Mouse (Mus musculus) spleen, adult 18-20 months (tissue): ENCODE measurements around the gene Ryr1.
"Not testable (repeated sequence)": the region's sequence is repeated elsewhere in the genome, so short reads cannot be mapped to it uniquely, and the experiment has no call there.

Source experiments
- DNase-seq, 2 experiments: peaks; one replicate each; pipeline ENCODE4 v3.0.0; 2022; ENCODE audit warnings: mixed read lengths in 2 of 2

Ryr1 gene

DNA sequence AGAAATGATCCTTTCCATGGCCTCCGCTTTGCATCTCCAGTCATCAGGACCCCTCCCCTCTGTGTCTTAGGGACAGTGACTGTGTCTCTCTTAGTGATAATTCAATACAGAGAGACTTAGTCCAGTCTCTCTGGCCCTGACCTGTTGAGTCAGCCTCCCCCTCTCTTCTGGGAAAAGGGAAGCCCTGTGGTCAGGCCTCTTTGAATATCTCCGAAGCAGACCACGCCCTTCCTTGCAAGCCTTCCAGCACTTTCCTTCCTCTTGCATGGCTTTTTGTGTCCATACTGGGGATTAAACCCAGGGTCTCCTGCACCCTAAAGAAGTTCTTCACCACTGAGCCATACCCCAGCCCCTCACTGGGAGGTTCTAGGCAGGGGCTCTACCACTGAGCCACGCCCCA lies 19.0 kb upstream of the Ryr1 start:
- DNase-seq = no peak

DNA sequence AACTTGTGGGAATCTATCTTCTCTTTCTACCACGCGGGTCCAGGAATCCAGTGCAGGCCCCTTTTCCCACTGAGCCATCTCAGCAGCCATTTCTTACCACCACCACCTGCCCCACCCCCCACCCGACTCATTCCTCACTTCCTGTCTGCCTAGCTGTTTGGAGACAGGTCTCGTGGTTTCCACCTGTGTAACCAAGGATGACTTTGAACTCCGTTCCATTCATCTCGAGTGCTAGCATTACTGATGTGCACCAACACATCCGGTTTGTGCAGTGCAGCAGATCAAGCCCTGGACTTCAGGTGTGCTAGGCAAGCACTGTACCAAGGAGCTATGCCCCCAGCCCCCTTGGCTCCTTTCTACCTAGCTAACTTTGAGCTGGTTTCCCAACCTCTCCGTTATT lies 16.4 kb upstream of the Ryr1 start:
- DNase-seq = no peak

DNA sequence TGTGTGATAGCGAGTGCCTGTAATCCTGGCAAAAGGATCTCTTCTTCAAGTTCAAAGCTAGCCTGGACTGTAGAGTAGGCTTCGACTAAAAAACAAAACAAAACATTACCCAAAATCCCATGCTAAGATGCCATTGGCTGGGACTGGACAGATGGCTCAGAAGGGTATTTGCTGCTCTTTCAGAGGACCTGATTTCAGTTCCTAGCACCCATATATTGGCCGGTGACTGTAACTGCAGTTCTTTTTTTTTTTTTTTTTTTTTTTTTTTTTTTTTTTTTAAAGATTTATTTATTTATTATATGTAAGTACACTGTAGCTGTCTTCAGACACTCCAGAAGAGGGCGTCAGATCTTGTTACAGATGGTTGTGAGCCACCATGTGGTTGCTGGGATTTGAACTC lies 14.3 kb upstream of the Ryr1 start:
- DNase-seq = not testable (repeated sequence)

DNA sequence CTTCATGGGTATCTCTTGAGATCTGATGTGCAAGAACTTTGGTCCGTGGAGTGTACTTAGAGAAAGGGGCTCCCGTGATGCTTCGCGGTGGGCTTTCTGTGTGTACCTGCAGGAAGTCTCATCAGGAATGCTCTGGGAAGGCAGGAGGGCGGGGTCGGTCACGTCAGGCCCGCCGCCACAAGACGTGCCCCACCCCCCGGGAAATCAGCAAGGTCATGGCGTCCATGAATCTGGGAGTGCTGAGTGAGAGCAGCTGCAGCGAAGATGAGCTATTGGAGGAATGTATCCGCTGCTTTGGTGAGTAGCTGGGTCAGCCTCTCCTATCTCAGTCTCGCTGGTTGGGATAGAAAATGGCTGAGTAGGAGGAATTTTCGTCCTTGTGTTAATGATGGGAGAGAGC lies 12.4 kb upstream of the Ryr1 start:
- no peak for DNase-seq

DNA sequence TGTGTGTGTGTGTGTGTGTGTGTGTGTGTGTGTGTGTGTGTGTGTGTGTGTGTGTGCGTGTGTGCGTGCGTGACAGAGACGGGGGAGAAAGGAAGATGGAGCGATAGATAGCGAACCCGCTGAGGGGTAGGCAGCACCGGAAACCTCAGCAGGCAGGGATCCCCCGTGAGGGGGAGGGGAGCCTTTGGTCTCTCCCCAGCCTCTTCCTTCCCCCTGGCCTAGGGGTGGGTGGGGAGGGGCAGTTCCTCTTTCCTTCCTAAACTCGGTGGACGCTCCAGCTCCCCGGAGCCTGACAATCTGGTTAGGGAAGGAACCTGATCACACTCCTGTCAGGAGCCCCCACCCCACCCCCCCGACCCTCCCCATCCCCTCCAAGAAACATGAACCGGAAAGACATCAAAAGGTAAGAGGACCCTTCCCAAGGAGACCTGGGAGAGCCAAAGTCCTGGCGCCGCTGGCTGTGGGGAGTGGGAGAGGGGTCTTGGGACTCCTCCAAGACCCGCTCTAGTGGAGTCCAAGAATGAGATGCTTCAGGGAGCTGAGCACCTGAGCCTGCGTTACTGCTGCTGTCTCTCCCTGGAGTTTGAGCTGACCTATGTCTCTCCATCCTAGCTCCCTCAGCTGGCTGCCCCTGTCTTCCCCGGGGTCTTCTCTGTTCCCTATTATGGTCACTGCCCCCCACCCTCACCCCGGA lies 9.9 kb upstream of the Ryr1 start, which contains the start of gene Rasgrp4:
Gene Rasgrp4 (plus strand): TSS at position 159 of the 694 bp plus-strand sequence.
- DNase-seq = peak; percentile 66 to 68

DNA sequence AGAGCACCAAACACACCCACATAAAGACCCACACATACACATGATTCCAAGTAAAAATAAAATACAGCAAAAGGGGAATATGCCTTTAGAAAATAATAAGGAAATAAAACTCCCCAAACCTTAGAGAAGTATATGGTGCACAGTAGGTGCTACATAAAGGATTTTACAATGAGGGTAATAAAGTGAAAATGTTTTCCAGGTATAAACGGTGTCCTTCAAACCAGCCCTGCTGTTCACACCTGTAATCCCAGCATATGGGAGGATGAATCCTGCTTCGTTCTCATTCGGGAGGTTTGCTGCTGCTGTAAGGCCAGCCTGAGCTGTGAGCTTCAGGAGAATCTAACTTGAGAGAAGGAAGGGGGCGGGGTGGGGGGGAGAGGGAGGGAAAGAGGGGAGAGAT lies 9.3 kb upstream of the Ryr1 start:
- DNase-seq = no peak

DNA sequence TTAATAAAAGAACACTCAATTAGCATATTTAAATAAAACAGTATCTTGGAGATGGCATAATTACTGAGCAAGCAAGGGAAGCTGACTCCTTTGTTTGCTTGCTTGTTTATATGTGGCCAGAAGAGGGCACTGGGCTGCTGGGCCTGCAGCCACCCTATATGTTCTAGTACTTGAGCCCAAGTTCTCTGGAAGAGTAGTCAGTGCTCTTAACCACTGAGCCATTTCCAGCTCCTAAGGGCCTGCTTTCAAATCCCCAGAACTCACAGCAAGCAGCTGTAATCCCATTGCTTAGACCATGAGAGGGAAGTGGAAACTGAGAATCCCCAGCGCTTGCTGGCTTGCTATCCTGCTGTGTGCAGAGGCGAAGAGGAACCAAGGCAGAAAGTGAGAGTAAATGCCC lies 3.7 kb upstream of the Ryr1 start:
- DNase-seq = peak in 1 of 2 experiments; percentile 18

DNA sequence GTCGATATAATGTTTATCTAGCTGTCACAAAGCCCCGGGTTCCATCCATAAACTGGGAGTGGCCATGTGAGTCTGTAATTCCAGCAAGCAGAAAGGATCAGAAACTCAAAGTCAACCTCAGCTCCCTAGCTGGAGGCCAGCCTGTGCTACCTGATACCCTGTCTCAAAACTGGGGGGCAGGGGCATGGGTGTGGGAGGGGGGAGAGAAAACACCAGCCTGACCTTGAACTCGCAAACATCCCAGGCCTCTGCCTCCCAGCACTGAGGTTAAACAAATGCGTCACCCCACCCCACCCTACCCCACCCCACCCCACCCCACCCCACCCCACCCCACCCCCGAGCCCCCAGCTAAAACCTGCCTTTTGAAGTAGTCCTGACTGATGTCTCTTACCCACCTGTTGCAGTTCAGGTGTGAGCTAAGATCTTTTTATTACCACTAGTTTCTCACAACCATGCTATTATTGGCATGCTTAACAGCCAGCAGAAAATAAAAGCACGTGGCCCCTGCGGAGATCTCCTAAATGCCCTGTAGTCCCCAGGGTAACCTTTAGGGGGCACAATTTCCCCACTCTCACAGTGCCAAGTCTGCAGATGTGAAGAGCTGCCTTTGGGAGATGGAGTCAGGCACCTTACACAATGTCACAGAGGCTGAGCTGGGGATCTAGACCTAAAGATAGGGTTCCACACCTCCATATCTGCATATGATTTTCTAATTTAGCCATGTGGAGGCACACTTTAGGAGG lies 1.4 kb upstream of the Ryr1 start:
- DNase-seq = peak; percentile 41 to 78

DNA sequence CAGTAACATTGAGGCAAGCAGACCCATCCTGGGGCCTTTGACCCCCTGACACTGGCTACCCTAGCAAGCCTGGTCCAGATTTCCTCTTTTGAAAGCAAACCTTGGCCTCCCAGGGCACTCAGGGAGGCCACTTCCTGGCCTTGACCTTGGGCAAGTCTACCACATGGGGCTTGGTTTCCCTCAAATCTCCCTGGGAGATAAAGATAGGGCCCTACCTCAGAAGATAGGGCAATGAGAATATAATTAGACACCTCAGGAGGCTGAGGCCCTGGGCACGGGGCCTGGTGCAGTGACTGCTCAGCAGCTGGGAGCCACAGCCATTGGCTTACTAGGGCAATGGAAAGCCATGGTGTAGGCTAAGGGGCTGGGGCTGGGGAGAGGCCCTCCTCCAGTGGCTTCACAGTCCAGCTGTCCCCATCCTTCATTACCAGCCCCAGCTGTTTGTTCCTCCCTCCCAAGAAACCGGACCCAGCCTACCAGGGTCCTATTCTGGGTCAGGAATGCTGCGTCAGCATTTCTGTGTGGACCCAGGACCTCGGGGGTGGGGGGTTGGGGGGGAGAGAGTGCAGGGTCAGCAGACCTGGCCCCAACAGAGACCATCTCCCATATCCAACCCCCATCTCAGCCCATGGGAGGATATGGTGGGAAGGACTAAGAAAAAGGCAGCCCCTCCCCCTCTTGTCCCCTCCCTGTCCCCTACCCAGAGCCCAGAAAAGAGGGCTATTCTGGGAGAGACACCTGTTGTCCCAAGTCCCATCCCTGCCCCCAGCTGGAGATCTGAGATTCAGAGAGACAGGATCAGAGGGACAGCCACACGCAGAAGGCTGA lies 1.2 kb downstream of the Ryr1 start:
- no peak for DNase-seq

DNA sequence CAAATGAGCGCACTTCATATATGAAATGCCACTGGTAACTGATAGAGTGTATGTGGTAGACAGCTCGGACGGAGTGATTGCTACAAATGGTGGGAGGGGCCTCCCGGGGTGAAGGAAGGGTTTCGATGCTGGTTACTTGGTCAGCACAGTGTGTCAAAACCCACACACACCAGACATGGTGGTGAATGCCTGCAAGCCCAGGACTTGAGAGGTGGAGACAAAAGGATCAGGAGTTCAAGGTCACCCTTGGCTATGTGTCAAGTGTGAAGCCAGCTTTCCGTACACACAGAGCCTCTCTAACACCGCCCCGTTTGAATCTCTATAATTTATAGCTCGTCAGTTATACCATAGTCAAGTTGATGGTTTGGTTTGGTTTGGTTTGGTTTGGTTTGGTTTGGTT lies 2.2 kb downstream of the Ryr1 start:
- DNase-seq = no peak

DNA sequence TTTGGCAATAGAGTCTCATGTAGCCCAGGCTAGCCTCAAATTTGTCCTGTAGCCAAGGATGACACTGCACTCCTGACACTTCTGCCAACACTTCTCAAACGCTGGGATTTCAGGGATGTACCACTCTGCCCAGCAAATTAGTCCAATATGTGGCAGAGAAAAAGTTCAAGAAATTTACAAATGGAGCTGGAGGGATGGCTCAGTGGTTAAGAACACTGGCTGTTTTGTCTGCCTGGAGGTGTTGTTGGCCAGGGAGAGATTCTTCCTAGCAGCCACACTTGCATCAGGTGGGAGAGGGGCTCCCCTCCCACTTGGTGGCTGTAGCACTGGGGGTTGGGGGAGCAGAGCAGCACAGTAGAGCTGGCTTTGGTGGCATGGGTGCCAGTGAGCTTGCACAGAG lies 5.5 kb downstream of the Ryr1 start:
- no peak for DNase-seq

DNA sequence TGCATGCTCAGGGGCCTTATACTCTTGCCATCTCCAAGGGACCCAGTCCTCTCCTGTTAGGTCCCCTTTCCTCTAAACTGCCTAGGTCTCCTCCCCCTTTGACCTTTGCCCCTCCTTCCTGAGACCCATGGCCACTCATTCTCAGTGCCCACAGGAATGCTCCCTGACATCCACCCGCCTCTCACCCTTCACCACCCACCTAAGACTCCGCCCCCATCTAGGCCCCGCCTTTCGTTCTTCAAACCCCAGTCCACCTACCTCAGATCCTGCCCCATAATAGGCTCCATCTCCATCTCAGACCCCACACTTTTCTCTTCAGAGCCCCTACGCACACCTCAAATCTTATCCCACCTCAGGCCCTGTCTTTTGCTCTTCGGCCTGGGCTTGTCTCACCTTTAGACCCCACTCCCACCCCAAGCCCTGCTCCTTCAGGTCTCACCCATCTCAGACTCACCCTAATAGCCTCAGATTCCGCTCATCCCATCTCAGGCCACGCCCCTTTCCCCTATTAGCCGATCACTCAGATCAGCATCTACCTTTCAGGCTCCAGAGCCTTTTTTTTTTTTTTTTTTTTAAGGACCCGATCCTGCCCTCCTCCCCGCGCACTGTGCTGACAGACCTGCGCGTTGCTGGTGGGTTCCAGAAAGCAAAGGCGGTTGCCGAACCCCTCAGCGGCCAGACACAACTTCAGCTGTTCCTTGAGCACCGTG lies 6.7 kb downstream of the Ryr1 start:
- DNase-seq = no peak

DNA sequence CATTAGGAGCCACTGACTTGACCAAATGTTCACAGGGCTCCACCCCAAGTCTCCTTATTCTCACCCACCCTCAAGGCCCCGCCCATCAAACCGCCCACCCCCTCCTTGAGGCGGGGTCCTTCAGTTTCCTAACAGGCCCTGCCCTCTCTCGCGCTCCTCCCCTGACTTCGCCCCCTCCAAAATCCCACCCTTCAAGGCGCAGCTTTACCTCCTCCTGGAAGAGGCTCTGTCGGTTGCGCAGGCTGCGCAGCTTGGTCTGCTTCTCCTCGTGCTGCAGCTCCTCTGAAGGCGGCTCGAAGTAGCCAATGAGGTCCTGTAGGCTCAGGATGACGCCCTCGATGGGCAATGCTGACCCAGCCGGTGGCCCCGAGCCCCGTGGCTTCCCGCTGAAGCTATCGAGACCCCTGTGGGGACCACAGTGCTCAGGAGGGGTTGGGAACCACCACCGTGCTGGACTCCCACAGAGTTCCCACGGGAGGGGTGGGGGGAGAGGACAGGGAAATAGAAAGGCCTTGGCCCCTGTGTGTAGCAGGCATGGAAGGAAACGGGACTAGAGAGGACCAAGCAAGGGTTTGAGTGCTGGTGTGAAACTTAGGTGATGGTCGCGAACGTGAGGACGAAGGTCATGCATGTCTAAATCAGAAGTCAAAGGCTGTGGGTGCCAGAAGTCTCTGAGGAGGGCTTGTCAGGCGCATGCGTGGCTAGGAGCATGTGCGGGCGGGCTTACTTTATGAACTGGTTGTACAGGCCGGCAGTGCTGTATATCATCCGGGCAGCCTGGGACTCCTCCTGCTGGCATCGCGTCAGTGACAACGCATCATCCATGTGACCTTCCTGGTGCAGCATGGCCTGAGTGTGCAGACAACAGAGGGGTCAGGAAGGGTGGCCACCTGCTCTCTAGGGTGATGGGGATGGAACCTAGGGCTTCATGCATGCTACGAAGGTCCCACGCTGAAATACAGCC lies 15.7 kb downstream of the Ryr1 start:
- no peak for DNase-seq

DNA sequence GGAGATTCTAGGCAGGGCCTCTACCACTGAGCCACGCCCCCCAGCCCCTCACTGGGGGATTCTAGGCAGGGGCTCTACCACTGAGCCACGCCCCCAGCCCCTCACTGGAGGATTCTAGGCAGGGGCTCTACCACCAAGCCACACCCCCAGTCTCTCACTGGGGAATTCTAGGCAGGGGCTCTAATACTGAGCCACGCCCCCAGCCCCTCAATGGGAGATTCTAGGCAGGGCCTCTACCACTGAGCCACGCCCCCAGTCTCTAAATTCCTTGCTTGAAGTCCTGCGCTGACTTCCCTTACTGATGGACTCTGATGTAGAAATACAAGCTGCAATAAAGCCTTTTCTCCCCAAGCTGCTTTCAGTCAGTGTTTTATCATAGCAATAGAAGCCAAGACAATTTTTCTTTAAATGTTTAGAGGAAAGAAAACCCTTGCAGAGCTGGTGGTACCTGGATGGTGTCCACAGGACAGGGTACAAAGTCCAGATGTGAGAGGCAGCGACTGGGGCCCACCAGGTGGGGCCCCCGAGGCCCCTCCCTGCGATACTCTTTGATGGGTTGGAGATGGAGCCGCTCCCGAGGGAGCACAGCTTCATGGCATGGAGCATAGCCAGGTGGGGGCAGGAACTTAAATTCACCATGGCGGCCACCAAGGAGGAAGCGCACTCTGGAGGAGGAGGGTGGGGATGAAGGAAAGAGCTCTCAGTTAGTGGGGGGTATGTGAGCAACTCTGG lies 23.5 kb downstream of the Ryr1 start:
- DNase-seq = no peak

DNA sequence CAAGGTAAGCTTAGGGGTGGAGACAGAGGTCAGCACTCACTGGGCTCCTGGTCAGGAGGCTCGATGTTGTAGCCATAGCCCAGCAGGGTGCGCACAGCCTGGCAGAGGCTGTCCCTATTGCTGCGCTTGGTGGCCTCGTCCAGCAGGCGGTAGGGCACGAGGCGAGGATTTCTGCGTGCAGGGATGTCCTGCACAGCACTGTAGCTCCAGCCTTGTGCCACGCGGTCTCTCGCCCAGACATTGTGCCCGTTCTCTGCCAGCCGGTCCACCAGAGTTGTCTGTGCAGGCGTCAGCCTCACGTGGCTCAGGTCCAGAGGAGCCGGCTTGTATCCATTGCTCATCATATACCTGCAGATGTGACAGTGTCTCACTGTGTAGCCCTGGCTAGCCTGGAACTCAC lies 27.8 kb downstream of the Ryr1 start:
- no peak for DNase-seq

DNA sequence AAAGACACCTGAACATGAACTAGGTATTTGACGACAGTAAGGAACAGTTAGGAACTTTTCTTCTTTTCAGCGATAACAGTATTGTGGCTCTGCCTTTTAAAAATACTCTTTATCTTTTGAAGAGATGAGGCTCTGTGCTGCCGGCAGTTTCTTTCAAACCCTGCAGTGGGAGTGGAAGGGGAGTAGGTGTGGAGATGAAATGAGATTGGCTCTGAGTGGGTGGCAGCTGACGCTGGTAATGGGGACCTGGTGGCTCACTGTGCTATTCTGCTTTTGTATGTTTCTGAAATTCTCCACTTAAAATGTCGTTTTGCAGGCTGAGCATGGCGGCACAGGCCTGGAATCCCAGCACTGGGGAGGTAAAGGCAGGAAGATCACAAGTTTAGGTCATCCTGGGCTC lies 36.2 kb downstream of the Ryr1 start:
- no peak for DNase-seq

DNA sequence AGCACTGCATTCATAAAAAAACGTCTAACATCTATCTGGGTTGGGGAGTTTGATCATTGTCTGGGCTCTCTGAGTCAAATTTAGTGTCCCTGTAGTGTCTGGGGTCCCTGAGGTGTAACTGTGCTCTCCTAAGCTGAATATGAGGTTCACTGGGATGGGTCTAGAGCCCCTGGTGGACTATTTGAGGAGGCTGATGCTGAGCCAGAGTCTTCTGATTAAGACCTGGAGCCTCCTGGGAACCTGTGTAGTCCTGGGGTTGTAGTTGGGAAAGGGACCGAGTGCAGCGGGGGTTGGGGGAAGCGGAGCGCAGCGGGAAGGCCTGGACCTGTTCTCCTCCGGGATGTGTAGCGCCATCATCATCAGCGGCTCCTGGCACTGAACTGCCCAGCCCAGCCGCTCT lies 38.1 kb downstream of the Ryr1 start:
- DNase-seq = no peak

DNA sequence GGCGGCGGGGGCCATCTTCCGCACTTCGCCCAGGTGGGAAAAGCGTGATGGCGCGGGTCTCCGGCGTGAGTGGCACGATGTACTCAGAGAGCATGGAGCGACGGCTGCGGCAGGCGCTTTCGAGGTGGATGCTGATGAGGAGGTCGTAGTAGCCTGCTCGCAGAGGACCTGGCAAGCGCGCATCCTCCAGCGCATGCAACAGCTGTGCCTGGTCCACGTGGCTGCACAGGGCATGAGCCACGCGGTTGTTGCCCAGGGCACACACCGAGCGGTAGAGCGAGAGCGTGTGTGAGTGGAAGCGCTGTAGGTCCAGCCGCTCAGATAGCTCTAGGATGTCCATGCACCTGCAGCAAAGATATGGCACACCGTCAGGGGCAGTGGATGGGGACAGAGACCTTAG lies 39.0 kb downstream of the Ryr1 start:
- no peak for DNase-seq

DNA sequence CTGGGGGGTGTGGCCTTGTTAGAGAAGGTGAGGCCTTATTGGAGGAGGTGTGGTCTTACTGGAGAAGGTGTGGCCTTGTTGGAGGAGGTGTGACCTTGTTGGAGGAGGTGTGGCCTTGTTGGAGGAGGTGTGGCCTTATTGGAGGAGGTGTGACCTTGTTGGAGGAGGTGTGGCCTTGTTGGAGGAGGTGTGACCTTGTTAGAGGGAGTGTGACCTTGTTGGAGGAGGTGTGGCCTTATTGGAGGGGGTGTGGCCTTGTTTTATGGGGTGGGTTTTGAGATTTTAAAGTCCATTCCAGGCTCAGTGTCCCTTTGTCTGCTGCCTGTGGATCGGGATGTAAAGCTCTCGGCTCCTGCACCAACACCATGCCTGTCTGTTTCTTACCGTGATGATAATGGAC lies 40.6 kb downstream of the Ryr1 start:
- DNase-seq = no peak

DNA sequence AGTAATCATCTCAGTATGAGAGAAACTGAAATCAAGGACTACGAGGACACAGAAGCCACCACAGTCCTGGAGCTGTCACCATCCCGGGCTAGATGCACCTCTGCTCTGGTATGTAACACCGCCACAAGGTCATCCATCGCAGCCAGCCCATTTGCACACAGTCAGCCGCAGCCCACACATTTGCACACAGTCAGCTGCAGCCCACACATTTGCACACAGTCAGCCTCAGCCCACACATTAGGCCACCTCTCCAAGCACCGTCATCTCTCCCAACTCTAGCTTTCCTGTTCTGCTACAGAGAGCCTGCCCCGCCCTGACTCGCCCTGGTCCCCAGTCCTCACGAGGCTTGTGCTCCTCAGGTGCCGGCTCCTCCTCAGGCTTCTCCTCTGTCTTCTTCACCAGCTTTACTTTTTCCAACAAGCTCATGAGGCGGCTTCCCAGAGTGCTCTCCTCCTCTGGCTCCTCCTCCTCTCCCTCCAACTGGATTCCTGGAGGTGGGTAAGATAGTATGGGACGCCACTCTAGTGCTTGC lies 45.5 kb downstream of the Ryr1 start:
- DNase-seq = no peak

DNA sequence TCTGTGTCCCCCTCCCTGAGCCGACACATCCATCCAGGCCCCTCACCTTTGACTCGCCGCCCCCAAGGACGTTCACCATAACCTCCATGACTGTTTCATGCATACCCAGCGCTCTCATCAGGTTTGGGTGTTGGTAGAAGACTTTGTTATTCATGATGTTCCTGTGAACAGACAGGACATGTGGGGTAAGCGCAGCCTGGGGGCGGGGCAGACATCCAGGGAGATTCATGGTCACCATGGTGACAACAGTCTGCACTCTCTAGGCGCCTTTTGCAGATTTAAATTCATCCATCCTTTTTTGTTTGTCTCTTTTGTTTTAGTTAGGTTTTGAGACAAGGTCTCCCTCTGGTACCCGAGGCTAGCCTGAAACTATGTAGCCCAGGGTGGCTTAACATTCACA lies 48.0 kb downstream of the Ryr1 start:
- DNase-seq = no peak
